Mouse (Mus musculus): ENCODE data around the gene Lrrc61.

- TF ChIP-seq POLR2A (IDR thresholded peaks at IDR 0.05; ENCODE audit: low read depth, low read length): no peak
- TF ChIP-seq CTCF (conservative IDR thresholded peaks at IDR 0.05; ENCODE audit: insufficient read depth, insufficient read length, low read depth, low read length): no peak
Measured at GRCm38 (mm10) chr6:48620031-48620430, 65.4 kb downstream of the Lrrc61 start.
